Mouse (Mus musculus): ENCODE measurements at regions not wholly inside any gene's neighbourhood (a gene's known extent, or its start where the extent isn't known, plus 50 kb on each side); places are given as distances from the start of the nearest gene placed in this dataset.

GRCm38 (mm10) chr12:16477572-16477971 lies 133.2 kb downstream of the Lpin1 start:
- DNase-seq (ENCODE audit: low spot score): no peak

GRCm38 (mm10) chr12:16474361-16475080 lies 136.2 kb downstream of the Lpin1 start:
- DNase-seq (ENCODE audit: low spot score): no peak

GRCm38 (mm10) chr12:16457419-16457818 lies 153.3 kb downstream of the Lpin1 start:
- no peak for DNase-seq (ENCODE audit: low spot score)

DNA sequence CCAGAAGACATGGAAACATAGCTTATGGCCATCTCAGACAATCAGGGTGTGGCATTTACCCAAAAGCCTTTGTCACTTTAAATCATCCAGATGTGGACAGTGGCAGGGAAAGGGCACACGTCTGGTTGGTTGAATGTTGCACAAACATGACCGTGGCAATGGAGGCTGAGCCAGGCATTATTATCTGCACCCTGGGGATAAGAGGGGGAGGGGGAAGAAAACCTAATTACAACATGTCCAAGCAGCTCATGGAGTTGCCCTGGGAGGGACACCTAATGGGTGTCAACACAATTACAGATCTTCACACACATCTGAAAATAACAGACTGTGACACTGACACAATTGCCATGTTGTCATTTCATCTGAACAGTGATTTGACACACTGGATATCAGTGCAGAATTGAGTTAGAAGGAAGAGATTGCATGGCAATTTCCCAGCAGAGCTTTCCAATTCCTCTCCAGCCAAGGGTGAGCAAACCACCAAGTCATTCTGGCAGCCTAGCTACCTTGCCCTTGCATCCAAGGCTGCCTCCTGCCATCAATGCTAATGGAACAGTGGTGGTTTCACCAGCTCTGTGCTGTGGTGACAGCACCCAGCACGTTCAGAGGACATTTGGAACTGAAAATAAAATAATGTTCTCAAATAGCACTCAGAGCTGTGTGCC lies 159.9 kb downstream of the Lpin1 start:
- no peak for DNase-seq (ENCODE audit: low spot score)

- no peak for DNase-seq (ENCODE audit: low spot score)
Observed at GRCm38 (mm10) chr12:16438717-16439116, 172.0 kb downstream of the Lpin1 start.

- no peak for DNase-seq (ENCODE audit: low spot score)
Observed at GRCm38 (mm10) chr12:16436961-16437360, 173.8 kb downstream of the Lpin1 start.

- DNase-seq (ENCODE audit: low spot score): no peak
Observed at GRCm38 (mm10) chr12:16436255-16436654, 174.5 kb downstream of the Lpin1 start.

DNA sequence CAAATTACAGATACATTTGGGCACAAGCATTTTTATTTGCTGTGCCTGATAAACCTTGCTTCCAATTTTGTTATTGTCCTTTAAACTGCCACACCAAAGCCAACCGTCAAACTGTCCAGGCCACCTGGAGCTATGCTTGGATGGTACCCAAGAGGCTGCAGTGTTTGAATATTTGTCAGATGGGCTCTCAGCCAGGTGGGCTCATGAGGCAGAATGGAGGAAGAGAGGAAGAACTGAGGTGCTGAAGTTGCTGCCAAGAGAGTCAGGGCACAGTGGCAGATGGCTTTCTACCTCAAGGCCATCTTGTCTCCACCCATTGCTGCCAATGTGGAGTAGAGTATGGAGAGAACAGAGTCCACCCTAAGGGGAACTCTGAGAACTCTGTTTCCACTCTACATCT lies 176.0 kb downstream of the Lpin1 start:
- no peak for DNase-seq (ENCODE audit: low spot score)

DNA sequence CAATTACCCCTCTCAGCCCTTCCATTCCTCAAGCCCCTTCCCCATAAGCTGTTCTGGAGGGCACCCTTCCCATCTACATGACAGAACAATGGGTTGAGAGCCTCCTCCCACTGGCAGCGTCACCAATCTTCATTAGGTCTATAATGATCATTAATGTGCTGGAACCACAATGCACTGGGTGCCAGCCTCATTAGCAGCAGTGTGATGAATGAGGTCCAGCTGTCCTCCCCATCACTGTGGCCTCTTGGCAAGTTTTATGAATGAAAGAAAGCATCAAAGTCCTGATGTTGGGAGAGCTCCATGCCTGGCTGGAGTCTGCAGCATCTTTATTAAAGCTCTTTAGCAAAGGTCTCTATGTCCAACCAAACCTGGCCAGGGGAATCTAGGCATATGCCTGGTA lies 176.5 kb downstream of the Lpin1 start:
- DNase-seq (ENCODE audit: low spot score): no peak

GRCm38 (mm10) chr12:16425980-16426379 lies 184.8 kb downstream of the Lpin1 start:
- DNase-seq (ENCODE audit: low spot score): no peak

DNA sequence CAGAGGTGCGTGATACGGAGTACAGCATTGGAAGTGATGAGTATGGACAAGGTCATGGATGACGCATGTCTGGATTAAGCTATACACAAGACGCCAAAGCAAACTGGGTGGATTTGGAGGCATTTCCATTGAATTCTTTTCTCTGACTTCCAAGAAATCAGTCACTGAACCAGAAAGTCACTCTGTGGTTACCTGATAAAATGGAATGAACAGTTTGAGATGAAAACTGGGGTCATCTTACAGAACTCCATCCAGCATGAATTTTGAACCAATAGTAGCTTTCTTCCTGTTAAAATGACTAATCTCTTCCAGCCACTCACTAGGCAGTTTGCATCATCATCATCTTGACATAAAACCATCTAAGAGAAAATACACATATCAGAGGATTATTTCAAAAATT lies 186.2 kb downstream of the Lpin1 start:
- no peak for DNase-seq (ENCODE audit: low spot score)

- no peak for DNase-seq (ENCODE audit: low spot score)
Observed at GRCm38 (mm10) chr12:16395720-16396119, 215.0 kb downstream of the Lpin1 start.

DNA sequence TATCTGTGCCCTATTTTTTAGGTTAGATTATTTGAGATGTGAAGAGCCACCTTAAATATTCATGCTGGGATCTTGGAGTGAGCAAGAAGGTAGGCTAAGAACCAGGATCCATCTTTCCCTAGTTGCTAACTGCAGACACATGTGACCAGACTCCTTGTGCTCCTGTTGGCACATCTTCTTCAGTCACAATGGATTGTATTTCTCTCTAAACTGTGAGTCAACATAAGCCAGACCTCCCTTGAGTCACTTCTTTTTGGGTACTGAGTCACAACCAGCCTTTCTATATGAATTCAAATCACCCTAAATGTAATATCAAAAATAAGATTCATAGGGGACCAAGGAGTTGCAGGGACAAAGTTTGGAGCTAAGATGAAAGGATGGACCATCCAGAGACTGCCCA lies 217.9 kb downstream of the Lpin1 start:
- no peak for DNase-seq (ENCODE audit: low spot score)

GRCm38 (mm10) chr12:16391630-16392269 lies 219.0 kb downstream of the Lpin1 start:
- no peak for DNase-seq (ENCODE audit: low spot score)

DNA sequence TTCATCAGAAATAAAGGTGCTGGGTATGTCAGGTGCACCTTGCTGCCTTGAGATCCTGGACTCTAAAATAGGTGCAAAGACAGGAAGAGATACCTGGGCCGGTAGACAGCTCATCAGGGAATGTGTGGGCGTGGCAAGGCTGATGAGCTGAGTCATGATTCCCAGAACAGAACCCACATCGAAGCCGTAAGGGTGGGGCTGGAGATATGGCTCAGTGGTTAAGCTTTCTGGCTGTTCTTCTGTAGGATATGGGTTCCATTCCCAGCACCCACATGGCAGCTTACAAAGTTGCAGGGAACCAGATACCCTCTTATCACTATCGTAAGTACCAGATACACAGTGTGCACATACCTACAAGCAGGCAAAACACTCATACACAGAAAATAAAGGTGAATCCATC lies 219.6 kb downstream of the Lpin1 start:
- DNase-seq (ENCODE audit: low spot score): no peak

- no peak for DNase-seq (ENCODE audit: low spot score)
Observed at GRCm38 (mm10) chr12:16387035-16387434, 223.7 kb downstream of the Lpin1 start.

DNA sequence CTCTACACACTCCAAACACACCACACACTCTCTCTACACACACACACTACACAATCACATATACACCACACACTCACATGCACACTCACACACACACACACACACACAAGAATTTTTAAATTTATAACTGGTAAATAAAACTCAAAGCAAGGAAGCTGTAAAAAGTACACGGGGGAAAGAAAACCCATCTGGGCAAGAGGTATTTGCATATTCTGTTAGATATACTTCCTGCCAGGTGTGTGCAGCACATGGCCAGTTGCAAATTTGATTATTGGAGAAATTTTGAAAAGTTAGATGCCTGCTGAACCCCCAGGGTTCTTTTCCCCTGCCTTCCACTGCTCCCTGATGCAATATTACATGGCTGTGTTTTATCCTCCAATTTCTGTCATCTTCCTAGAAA lies 226.4 kb downstream of the Lpin1 start:
- DNase-seq (ENCODE audit: low spot score): no peak

GRCm38 (mm10) chr12:16383499-16383935 lies 227.2 kb downstream of the Lpin1 start:
- no peak for DNase-seq (ENCODE audit: low spot score)

DNA sequence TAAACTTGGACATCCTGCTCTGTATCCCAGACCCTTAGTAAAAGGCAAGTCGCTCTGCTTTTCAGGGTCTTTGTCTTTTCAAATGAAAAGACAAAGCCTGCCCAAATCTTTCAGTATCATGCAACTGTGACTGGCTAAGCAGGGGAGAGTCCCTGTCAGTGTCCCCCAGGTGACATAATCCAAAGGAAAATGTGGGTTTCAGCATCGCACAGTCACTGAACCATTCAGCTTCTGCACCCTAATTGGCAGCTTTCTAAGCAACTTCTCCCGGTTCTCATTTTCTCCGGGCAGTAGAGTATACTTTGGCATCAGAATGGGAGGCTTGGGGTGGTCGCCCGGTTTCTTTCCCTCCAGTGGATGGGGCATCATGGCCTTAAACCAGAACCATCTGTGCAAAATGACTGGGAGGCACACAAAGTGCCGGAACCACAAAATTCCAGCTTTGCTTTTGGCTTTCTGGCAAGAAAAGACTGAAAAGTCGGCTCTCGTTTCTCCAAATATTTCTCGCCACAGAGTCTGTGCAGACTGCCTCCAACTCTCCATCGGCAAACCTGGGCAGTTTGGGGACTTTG lies 228.3 kb downstream of the Lpin1 start:
- no peak for DNase-seq (ENCODE audit: low spot score)

DNA sequence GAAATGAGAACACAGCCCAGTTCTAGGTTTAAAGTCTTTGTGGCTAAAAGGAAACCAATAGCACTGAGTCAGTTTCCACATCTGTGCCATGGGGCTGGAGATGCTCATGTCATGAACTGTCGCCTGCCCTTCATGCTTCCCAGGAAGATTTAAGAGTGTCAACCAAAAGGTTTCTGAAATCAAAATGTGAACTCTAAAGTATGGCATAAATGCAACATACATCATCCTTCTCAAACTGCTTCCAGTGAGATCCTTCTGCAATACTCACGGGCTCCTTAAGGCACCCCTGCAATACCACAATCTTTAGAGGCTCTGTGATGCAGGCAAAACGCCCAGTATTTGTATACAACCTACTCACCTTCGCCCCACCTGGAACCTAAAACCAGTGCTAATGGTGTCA lies 229.7 kb downstream of the Lpin1 start:
- no peak for DNase-seq (ENCODE audit: low spot score)

DNA sequence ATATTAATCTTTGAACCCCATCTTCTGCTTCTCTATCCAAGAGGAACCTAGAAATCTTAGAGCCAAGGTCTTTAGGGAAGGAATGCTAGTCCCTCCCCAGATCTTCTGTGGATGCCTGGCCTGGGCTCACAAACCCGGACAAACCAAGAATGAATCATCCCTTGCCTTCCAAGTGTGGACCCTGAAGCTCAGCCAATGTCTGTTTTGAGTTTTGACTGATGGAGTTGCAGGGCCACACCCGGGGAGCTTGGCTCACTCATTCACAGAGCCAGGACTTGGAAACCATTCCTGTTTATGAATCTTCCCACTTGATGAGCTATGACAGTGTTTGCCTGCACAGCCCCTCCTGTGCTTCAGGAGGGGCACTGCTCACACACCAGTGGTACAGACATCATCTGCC lies 230.4 kb downstream of the Lpin1 start:
- no peak for DNase-seq (ENCODE audit: low spot score)

- DNase-seq (ENCODE audit: low spot score): no peak
Observed at GRCm38 (mm10) chr12:16379415-16379814, 231.4 kb downstream of the Lpin1 start.

- no peak for DNase-seq (ENCODE audit: low spot score)
Observed at GRCm38 (mm10) chr12:16378501-16378900, 232.3 kb downstream of the Lpin1 start.

All from yolk sac, embryonic 10.5 days (tissue).